Mouse (Mus musculus): ENCODE measurements around the gene Gm21887.
A peak's percentile ranks its signal among the peaks of the same experiment; 100 is the strongest.
"Not testable (repeated sequence)": the region's sequence is repeated elsewhere in the genome, so short reads cannot be mapped to it uniquely, and the experiment has no call there.

The Gm21887 gene

DNA sequence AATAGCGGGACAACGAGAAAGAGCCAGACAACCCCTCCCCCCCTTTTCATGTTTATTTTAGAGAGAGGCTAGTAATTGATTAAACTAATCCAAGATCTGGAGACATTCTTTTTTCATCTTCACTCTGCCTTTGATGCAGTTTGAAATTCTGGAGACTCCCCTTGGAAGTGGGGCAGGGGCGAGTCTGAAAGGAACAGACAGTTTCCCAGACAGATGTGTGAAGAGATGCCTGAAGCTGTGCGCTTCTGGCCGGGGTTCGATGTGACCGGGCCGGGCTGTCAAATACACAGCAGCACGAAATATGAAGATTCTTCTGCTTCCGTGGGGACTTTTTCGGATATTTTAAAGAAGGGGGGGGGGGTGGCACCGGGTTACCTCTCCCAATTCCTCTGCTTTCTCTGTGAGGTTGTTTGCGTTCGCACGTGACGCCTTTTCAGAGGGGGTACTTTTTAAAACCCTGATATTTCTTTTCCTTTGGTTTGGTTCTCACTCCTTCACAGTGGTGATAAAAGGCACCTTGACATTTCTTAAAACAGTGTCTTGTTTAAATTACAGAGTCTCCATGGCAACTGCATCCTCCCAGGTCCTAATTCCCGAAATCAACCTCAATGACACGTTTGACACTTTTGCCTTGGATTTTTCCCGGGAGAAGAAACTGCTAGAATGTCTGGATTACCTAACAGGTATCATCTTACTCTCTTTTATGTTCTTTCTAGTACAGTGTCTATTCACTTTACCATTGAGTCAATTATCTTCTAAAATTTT lies 25.9 kb upstream of the Gm21887 start:
- DNase-seq (ENCODE audit: low spot score in 2 of 2) = peak; percentile 2 to 44

GRCm38 (mm10) chrX:169984331-169984730 lies 25.1 kb upstream of the Gm21887 start:
- peak; percentile 0 to 25 for DNase-seq (ENCODE audit: low spot score in 2 of 2)

DNA sequence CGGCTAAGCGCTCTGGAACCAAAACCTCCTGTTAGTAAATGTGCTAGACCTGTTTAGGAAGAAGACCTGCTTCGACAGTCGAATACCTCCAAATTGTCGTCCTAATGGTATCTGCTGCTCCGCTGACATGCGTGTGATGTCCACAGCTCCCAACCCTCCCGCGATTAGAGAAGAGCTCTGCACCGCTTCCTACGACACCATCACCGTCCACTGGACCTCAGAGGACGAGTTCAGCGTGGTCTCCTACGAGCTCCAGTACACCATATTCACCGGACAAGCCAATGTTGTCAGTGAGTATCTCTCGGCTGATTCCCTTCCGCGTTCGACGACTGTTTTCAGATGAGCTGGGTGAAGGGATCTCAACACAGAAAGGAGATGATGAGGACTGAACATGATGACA lies 24.6 kb upstream of the Gm21887 start:
- peak; percentile 0 to 39 for DNase-seq (ENCODE audit: low spot score in 2 of 2)

- peak; percentile 9 to 60 for DNase-seq (ENCODE audit: low spot score in 2 of 2)
Observed at GRCm38 (mm10) chrX:169985796-169986195, 23.7 kb upstream of the Gm21887 start.

DNA sequence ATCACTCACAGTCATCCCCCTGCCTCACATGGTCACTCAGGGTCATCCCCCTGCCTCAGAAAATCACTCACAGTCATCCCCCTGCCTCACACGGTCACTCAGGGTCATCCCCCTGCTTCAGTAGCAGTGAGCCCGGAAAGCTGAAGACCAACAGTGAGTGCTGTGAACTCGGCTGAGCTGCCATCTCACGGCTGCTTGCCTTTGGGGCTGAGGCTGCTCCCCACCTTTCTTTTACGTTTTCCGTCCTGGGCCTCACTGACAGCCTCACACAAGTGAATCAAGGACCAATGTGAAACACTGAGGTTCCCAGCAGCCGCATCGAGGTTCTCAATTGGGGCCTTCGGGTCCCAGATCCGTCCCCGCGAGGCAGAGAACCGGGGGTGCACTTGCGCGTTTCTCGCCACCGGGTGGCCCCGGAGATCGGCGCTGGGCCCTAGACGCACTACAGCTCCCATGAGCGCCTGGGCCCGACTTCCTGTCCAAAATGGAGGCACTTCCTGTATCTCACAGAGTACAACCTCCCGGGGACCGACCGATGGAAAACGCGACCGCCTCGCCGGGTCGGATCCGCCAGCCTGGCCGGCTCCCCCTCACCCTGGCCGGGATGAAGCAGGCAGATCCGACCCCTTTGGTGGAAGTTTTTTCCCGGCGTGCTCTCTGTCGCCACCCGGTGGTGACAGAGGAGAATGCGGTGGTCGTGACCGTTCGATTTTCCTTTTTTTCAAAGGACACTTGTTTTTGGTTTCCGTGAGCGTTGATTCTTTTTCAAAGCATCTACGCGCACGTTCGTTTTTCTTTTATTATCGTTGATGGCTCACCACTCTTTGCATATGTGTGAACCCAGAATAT lies 22.7 kb upstream of the Gm21887 start:
- DNase-seq (ENCODE audit: low spot score in 2 of 2) = peak; percentile 88 to 90

- DNase-seq (ENCODE audit: low spot score in 2 of 2) = peak; percentile 28 to 72
Observed at GRCm38 (mm10) chrX:169987368-169987837, 22.1 kb upstream of the Gm21887 start.

DNA sequence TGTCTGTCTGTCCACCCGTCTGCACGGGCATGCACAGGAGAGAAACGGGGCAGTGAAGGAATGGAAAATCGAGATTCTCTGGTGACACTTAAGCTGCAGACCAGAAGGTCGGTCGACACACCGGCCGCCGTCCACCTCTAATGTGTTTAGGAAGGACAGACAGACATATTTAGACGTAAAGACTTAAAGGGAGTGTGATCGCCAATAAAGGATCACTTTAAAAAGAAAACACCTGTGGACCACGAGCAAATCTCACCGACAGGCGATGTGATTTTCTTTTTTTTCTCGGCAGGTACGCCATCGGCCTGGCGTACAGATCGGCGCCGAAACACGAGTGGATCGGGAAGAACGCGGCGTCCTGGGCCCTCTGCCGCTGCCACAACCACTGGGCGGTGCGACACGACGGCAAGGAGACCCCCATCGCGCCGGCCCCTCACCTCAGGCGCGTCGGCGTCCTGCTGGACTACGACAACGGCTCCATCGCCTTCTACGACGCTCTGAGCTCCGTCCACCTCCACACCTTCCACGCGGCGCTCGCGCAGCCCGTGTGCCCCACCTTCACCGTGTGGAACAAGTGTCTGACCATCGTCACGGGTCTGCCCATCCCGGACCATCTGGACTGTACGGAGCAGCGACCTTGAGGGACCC lies 20.8 kb upstream of the Gm21887 start:
- peak; percentile 4 to 59 for DNase-seq (ENCODE audit: low spot score in 2 of 2)

GRCm38 (mm10) chrX:169989219-169989595 lies 20.3 kb upstream of the Gm21887 start:
- DNase-seq (ENCODE audit: low spot score in 2 of 2) = not testable (repeated sequence)

- peak; percentile 69 to 72 for DNase-seq (ENCODE audit: low spot score in 2 of 2)
Observed at GRCm38 (mm10) chrX:169989691-169990631, 19.5 kb upstream of the Gm21887 start.

- peak; percentile 97 to 99 for DNase-seq (ENCODE audit: low spot score in 2 of 2)
Observed at GRCm38 (mm10) chrX:169991128-169991873, 18.2 kb upstream of the Gm21887 start.

DNA sequence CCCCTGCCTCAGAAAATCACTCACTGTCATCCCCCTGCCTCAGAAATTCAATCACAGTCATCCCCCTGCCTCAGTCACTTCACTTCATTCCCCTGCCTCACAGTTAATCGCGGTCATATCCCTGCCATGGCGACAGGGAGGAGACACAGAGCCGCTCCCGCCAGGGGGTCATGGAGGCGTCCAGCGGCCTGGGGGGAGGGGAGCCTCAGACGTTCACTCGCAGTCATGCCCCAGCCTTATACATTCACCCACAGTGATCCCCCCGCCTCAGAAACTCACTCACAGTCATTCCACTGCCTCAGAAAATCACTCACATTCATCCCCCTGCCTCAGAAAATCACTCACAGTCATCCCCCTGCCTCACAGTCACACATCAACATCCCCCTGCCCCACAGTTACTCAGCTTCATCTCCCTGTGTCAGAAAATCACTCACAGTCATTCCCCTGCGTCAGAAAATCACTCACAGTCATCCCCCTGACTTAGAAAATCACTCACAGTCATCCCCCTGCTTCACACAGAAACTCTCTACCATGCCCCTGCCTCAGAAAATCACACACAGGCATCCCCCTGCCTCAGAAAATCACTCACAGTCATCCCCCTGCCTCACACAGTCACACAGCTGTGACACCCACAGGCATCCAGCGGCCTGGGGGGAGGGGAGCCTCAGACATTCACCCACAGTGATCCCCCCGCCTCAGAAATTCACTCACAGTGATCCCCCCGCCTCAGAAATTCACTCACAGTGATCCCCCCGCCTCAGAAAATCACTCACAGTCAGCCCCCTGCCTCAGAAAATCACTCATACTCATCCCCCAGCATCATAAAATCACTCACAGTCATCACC lies 17.2 kb upstream of the Gm21887 start:
- DNase-seq (ENCODE audit: low spot score in 2 of 2) = not testable (repeated sequence)

DNA sequence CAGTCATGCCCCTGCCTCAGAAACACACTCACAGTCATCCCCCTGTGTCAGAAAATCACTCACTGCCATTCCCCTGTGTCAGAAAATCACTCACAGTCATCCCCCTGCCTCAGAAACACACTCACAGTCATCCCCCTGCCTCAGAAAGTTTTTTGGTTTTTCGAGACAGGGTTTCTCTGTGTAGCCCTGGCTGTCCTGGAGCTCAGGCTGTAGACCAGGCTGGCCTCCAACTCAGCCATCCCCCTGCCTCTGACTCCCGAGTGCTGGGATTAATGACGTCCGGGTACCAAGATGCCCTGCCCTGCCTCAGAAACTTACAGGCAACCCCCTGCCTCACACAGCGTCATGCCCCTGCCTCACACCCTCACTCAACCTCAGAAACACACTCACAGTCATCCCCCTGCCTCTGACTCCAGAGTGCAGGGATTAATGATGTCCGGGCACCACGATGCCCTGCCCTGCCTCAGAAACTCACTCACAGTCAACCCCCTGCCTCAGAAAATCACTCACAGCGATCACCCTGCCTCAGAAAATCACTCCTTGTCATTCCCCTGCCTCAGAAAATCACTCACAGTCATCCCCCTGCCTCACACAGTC lies 16.4 kb upstream of the Gm21887 start:
- DNase-seq (ENCODE audit: low spot score in 2 of 2) = not testable (repeated sequence)

GRCm38 (mm10) chrX:169994011-169994865 lies 15.2 kb upstream of the Gm21887 start:
- peak in 1 of 2 experiments; percentile 67 for DNase-seq (ENCODE audit: low spot score in 2 of 2)

DNA sequence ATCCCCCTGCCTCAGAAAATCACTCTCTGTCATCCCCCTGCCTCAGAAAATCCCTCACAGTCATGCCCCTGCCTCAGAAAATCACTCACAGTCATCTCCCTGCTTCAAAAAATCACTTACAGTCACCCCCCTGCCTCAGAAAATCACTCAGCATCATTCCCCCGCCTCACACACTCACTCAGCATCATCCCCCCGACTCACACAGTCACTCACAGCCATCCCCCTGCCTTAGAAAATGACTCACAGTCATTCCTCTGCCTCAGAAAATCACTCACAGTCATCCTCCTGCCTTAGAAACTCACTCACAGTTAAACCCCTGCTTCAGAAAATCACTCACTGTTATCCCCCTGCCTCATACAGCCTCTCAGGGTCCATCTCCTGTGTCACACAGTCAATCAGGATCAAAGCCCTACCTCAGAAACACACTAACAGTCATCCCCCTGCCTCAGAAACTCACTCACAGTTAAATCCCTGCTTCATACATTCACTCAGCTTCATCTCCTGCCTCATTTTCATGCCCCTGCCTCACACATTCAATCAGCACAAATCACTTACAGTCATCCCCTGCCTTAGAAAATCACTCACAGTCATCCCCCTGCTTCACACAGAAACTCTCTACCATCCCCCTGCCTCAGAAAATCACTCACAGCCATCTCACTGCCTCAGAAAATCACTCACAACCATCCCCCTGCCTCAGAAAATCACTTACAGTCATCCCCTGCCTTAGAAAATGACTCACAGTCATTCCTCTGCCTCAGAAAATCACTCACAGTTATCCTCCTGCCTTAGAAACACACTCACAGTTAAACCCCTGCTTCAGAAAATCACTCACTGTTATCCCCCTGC lies 14.4 kb upstream of the Gm21887 start:
- peak in 1 of 2 experiments; percentile 62 for DNase-seq (ENCODE audit: low spot score in 2 of 2)

- DNase-seq (ENCODE audit: low spot score in 2 of 2) = peak in 1 of 2 experiments; percentile 70
Observed at GRCm38 (mm10) chrX:169995909-169996521, 13.4 kb upstream of the Gm21887 start.

DNA sequence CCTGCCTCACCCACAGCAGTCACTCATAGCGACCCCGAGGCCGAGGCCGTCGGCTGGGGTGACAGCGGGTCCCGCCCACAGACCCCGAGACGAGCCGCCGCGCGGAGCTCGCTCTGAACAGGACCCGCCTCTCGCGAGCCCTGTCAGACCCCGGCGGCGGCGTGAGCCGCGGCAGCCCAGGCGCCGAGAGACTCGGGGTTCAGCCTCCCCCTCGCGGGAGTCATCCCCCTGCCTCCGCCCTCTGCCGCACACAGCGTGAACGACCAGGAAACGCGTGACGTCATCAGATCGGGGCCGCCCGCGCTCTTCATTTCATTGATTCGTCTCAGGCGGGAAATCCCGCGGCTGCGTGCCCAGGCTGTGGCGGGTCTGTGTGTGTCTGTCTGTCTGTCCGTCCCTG lies 12.5 kb upstream of the Gm21887 start:
- DNase-seq (ENCODE audit: low spot score in 2 of 2) = peak; percentile 65 to 86

DNA sequence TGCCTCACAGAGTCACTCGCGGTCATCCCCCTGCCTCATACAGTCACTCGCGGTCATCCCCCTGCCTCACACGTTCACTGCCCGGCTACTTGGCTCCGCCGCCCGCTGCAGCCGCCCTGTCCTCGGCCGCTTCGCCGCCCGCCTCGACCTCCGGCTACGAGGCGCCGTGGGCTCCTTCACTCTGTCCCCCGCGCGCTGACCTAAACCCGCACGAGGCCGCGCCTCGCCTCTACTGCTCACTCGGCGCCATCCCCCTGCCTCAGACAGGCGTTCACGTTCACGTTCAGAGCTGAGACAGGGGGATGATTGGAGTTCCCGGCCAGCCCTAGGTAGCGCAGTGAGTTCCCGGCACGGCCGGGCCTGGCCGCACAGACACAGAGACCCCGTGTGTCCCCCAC lies 12.0 kb upstream of the Gm21887 start:
- DNase-seq (ENCODE audit: low spot score in 2 of 2) = not testable (repeated sequence)
